Mouse (Mus musculus) G1E (cell line): Measurements from ENCODE around the gene Phc2.

Experiments used
- CTCF ChIP-seq: IDR thresholded peaks from 2 replicates; pipeline ENCODE4 v1.5.1; 2012; ENCODE audit warnings: low read depth, low read length, inconsistent platforms, mixed read lengths
- GATA1 ChIP-seq: IDR thresholded peaks from 2 replicates; pipeline ENCODE4 v1.6.1; 2012; ENCODE audit warnings: borderline replicate concordance, low read length, inconsistent platforms, mixed read lengths
- GATA2 ChIP-seq: IDR thresholded peaks from 2 replicates; pipeline ENCODE4 v1.6.1; 2012; ENCODE audit warnings: low read depth, low read length, inconsistent platforms, borderline replicate concordance
- POLR2AphosphoS5 ChIP-seq: IDR thresholded peaks from 2 replicates; pipeline ENCODE4 v1.6.1; 2012; ENCODE audit warnings: low read depth, low read length, inconsistent platforms; ENCODE audit not compliant: insufficient replicate concordance
- TAL1 ChIP-seq: conservative IDR thresholded peaks from 2 replicates; pipeline ENCODE4 v1.6.1; 2012; ENCODE audit warnings: low read depth, low read length, inconsistent platforms, mixed read lengths

DNA sequence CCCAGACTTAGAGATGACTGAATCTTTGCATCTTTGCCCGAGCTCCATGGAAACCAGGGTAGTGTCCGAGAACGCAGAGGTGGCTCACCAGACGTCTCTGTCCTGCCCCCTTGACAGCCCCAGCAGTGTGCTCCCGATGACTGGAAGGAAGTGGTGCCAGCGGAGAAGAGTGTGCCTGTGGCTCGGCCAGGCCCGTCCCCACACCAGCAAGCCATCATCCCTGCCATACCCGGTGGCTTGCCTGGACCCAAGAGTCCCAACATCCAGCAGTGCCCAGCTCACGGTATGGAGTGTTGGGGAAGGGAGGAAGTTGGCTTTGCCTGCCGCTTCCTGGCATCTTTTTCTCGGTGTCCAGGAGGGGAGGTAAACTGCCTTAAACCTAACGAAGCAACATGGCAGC lies 68.9 kb downstream of the Phc2 start:
- no peak for TF ChIP-seq CTCF
- no peak for TF ChIP-seq GATA1
- TF ChIP-seq TAL1: no peak
- TF ChIP-seq POLR2AphosphoS5: no peak
- TF ChIP-seq GATA2: no peak
